Mouse (Mus musculus) ES-E14 (cell line): ENCODE data around the gene Nsmce1. TPM values are rescaled to one million over a fixed set of nuclear protein-coding genes. Genes with fewer than 3 reads are reported as not detected.

Source experiments
- DNase-seq: peaks from one replicate; pipeline ENCODE4 v3.0.0-alpha.2; 2013; ENCODE audit warnings: low read depth, low spot score
- H3K27ac ChIP-seq: 2 replicates; pipeline ENCODE4 v1.5.1; 2012; ENCODE audit warnings: low read depth, mild to moderate bottlenecking, low read length, moderate library complexity, mixed read lengths; ENCODE audit not compliant: poor library complexity, insufficient read depth, severe bottlenecking
- H3K36me3 ChIP-seq: 2 replicates; pipeline ENCODE4 v1.6.1; 2012; ENCODE audit warnings: mild to moderate bottlenecking, low read length, moderate library complexity, mixed read lengths; ENCODE audit not compliant: control insufficient read depth, poor library complexity, insufficient read depth, severe bottlenecking
- H3K4me1 ChIP-seq, 2 experiments: fragments of 150-350 bp in 1 of 2; sonication (generic) in 1 of 2; 2 replicates each; pipeline ENCODE4 v1.6.1; 2012; ENCODE audit warnings: low read length in 2 of 2, mild to moderate bottlenecking in 1 of 2, mixed read lengths in 1 of 2; ENCODE audit not compliant: control insufficient read depth in 2 of 2, insufficient read depth in 2 of 2, poor library complexity in 1 of 2
- H3K4me3 ChIP-seq, 2 experiments: fragments of 150-350 bp in 1 of 2; sonication (generic) in 1 of 2; 2 replicates each; pipeline ENCODE4 v1.5.1; 2012; ENCODE audit warnings: low read length in 2 of 2, low read depth in 1 of 2, mild to moderate bottlenecking in 1 of 2, mixed read lengths in 1 of 2; ENCODE audit not compliant: insufficient read depth in 1 of 2, poor library complexity in 1 of 2, severe bottlenecking in 1 of 2
- H3K9ac ChIP-seq: 2 replicates; pipeline ENCODE4 v1.6.1; 2012; ENCODE audit warnings: low read depth, mild to moderate bottlenecking, low read length, mixed read lengths; ENCODE audit not compliant: poor library complexity, insufficient read depth, severe bottlenecking
- H3K9me3 ChIP-seq: fragments of 150-350 bp; sonication (generic); 2 replicates; pipeline ENCODE4 v1.6.1; 2012; ENCODE audit warnings: low read depth, mild to moderate bottlenecking, low read length; ENCODE audit not compliant: control insufficient read depth, insufficient read depth
- CHD2 ChIP-seq: IDR thresholded peaks from 2 replicates; pipeline ENCODE4 v1.6.1; 2014; ENCODE audit warnings: mild to moderate bottlenecking, low read depth, low read length, inconsistent platforms
- HCFC1 ChIP-seq: IDR thresholded peaks from 2 replicates; pipeline ENCODE4 v1.6.1; 2012; ENCODE audit warnings: low read length, inconsistent platforms, borderline replicate concordance; ENCODE audit not compliant: insufficient read depth
- MAFK ChIP-seq: IDR thresholded peaks from 2 replicates; pipeline ENCODE4 v1.6.1; 2014; ENCODE audit warnings: mild to moderate bottlenecking, low read depth, low read length, inconsistent platforms; ENCODE audit not compliant: insufficient read depth
- ZC3H11A ChIP-seq: IDR thresholded peaks from 2 replicates; pipeline ENCODE4 v1.6.1; 2012; ENCODE audit warnings: low read depth, mild to moderate bottlenecking, inconsistent platforms, low read length, borderline replicate concordance
- ZNF384 ChIP-seq: IDR thresholded peaks from 2 replicates; pipeline ENCODE4 v1.6.1; 2012; ENCODE audit warnings: low read depth, low read length, inconsistent platforms
- in situ Hi-C, 2 experiments: fragments of 600-800 bp; cut with MboI; formaldehyde crosslinking; loops; one replicate each; pipeline ENCODE4 v1.15.1; 2025; ENCODE audit warnings: low sequenced_read_pairs in 2 of 2, inconsistent platforms in 1 of 2; ENCODE audit not compliant: unreplicated experiment in 2 of 2
- total RNA-seq: library from RNA; depleted of rRNA; stranded (reverse); fragments of 300-350 nt; gene quantifications from 2 replicates; pipeline ENCODE4 v1.2.3, GENCODE M21; 2012

Nsmce1 gene
- total RNA-seq, 1 experiment, result 62.5 TPM

DNA sequence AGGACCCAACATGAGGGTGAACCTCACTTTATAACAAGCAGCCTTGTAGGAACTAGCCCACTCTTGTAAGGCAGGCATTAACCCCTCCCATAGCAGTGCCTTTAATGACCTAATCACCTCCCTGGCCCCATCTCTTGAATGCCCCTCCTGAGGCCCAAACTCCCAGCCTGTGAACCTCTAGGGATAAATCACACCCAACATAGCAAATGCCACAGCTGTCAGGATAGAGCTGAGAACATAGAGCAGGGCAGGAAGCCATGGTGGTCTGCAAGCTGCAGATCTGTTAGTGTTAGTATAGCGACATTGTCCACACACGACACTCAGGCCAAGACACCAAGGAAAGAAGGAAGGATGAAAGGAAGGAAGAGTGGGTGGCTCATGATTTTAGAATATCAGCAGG, 40.3 kb downstream of the Nsmce1 start:
- Histone ChIP-seq H3K9me3 (no peaks in the 10 kb centered on the region), H3K27ac (no peak overlapping the region), H3K4me1 (no peaks in the 10 kb centered on the region), H3K36me3 (no peaks in the 10 kb centered on the region), H3K9ac (no peak overlapping the region), H3K4me3 (no peak overlapping the region)
- no peak for DNase-seq
- TF ChIP-seq ZNF384 (no peak), CHD2 (no peak), ZC3H11A (no peak), HCFC1 (no peak), MAFK (no peak)
- in situ Hi-C loops, result no loop called here

DNA sequence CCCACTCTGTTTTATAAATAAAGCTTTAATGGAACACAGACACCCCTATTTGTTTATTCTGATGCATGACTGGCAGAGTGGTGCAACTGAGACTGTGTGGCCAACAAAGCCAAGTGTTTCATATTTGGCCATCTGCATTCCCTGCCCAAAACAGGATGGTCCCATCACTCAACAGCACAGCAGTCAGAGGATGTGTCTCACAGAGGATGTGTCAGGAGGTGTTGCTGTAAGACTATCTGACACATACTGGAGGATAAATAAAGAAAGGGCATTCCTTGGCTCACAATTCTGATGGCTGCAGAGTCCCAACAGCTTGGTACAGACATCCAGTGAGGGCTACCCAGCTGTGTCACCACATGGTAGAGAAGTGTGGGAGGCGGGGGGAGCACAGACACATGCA, 40.7 kb downstream of the Nsmce1 start:
- H3K4me3 ChIP-seq, result no peak overlapping the region
- TF ChIP-seq CHD2 (no peak), ZC3H11A (no peak), ZNF384 (no peak), HCFC1 (no peak), MAFK (no peak)
- H3K9me3 ChIP-seq, result no peaks in the 10 kb centered on the region
- H3K4me1 ChIP-seq, result no peaks in the 10 kb centered on the region
- H3K9ac ChIP-seq, result no peak overlapping the region
- in situ Hi-C loops, result no loop called here
- DNase-seq, result no peak
- no peak overlapping the region for H3K27ac ChIP-seq
- no peaks in the 10 kb centered on the region for H3K36me3 ChIP-seq

GRCm38 (mm10) chr7:125444464-125445401, 46.7 kb downstream of the Nsmce1 start, which contains the start of gene Kdm8:
Kdm8 (plus strand) TSS chr7:125444676.
- DNase-seq, result peak; percentile 88
- peak within 1 kb of the TSS; percentile 86 for H3K9ac ChIP-seq
- no peaks in the 10 kb centered on the region for H3K9me3 ChIP-seq
- H3K36me3 ChIP-seq, result no peaks in the 10 kb centered on the region
- TF ChIP-seq ZC3H11A (no peak), MAFK (peak; percentile 19; the same call in 1 of the 2 replicates), ZNF384 (no peak), CHD2 (no peak), HCFC1 (peak; percentile 76)
- H3K27ac ChIP-seq, result peak within 1 kb of the TSS; percentile 87
- in situ Hi-C loops, result no loop called here
- peak within 1 kb of the TSS; percentile 76 to 86 for H3K4me3 ChIP-seq
- no peaks in the 10 kb centered on the region for H3K4me1 ChIP-seq

DNA sequence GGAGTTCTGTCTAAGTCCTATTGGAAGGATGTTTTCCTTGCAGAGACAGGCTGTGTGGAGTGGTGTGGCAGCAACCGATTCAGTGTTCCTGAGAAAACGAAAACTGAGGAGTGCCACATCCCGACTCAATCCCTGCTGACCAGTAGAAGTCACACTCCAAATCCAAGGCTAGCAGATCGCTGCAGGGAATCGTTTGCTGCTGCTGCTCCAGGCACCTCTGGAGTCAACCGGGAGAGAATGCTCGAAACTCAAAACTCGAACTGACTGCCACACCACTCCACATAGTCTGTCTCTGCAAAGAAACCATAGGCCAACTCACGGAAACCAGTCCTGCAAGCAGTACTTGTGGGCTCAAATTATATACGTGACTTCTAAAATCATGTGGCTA, 47.3 kb downstream of the Nsmce1 start:
- no peak for TF ChIP-seq CHD2
- TF ChIP-seq HCFC1, result no peak
- TF ChIP-seq ZNF384, result no peak
- TF ChIP-seq MAFK, result no peak
- TF ChIP-seq ZC3H11A, result no peak
- in situ Hi-C loops, result no loop called here
- Histone ChIP-seq H3K4me3 (peak overlapping the region; percentile 76 to 86), H3K4me1 (no peaks in the 10 kb centered on the region), H3K36me3 (no peaks in the 10 kb centered on the region), H3K27ac (no peak overlapping the region), H3K9ac (peak overlapping the region; percentile 84), H3K9me3 (no peaks in the 10 kb centered on the region)
- DNase-seq, result no peak
